Mouse (Mus musculus) leukemia stem cell, adult 10-12 weeks (primary cell): ENCODE results near the gene Olfr1189. TPM values are rescaled to one million over a fixed set of nuclear protein-coding genes. Genes with fewer than 3 reads are reported as not detected.

ENCODE experiments used
- polyA plus RNA-seq: library from polyadenylated mRNA; stranded (reverse); fragments of >175 nt; gene quantifications from 2 replicates; pipeline ENCODE4 v1.2.3, GENCODE M21; 2012; ENCODE audit warnings: low replicate concordance

Gene Olfr1189
- not detected in 2 replicates for polyA plus RNA-seq

GRCm38 (mm10) chr2:88586154-88586553 lies at the start of gene Olfr1189:
TSS of gene Olfr1189 (plus strand) at chr2:88586454.

DNA sequence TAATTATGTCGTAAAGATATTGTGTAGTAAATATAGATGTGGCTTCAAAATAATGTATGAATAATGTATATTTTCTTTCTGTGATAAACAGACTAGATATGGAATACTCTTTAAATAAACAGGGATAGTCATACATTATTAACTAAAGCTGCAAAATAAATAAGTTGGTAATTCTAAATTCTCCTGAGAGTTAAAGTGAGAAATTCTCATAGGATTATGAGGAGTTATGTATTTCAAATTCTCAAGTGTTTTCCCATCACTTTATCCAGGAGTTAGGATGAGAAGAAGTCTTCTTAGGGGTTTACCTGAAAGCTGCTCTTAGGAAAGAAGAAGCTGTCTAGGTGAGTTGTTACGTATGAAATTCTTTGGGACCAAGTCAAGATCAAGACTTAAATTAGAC lies 29.6 kb upstream of the Olfr1189 start, which contains the start of gene Olfr1188:
TSS of gene Olfr1188 (plus strand) at position 301 of the 400 bp plus-strand sequence.

GRCm38 (mm10) chr2:88640242-88640641 lies 54.0 kb downstream of the Olfr1189 start, which contains the start of gene Olfr1191-ps1:
TSS of gene Olfr1191-ps1 (plus strand) at chr2:88640542.

Other genes starting within 250 kb of the Olfr1189 start
- gene Olfr1176, start 249.7 kb upstream of the Olfr1189 start, polyA plus RNA-seq: not detected in 2 replicates
- gene Olfr1177-ps, start 240.0 kb upstream of the Olfr1189 start, polyA plus RNA-seq: not detected in 2 replicates
- gene Olfr1178, start 199.4 kb upstream of the Olfr1189 start, polyA plus RNA-seq: not detected in 2 replicates
- not detected in 2 replicates for gene Olfr1179, start 180.0 kb upstream of the Olfr1189 start, polyA plus RNA-seq
- not detected in 2 replicates for gene Olfr1180, start 167.3 kb upstream of the Olfr1189 start, polyA plus RNA-seq
- not detected in 2 replicates for gene Olfr1181, start 160.3 kb upstream of the Olfr1189 start, polyA plus RNA-seq
- not detected in 2 replicates for gene Gm13757, start 137.3 kb upstream of the Olfr1189 start, polyA plus RNA-seq
- not detected in 2 replicates for gene Olfr1183, start 131.6 kb upstream of the Olfr1189 start, polyA plus RNA-seq
- gene Olfr1184, start 102.9 kb upstream of the Olfr1189 start, polyA plus RNA-seq: not detected in 2 replicates
- gene Olfr1185-ps1, start 93.1 kb upstream of the Olfr1189 start, polyA plus RNA-seq: not detected in 2 replicates
- gene Olfr1186, start 67.9 kb upstream of the Olfr1189 start, polyA plus RNA-seq: not detected in 2 replicates
- gene Olfr1188, start 29.5 kb upstream of the Olfr1189 start, polyA plus RNA-seq: not detected in 2 replicates
- not detected in 2 replicates for gene Olfr1191-ps1, start 54.1 kb downstream of the Olfr1189 start, polyA plus RNA-seq
- gene Olfr1192-ps1, start 62.1 kb downstream of the Olfr1189 start, polyA plus RNA-seq: 0.02 TPM in 1 of 2 replicates, not detected in the other
- gene Olfr1193, start 89.2 kb downstream of the Olfr1189 start, polyA plus RNA-seq: not detected in 2 replicates
- gene Olfr1195, start 102.7 kb downstream of the Olfr1189 start, polyA plus RNA-seq: not detected in 2 replicates
- gene Olfr1196, start 118.1 kb downstream of the Olfr1189 start, polyA plus RNA-seq: not detected in 2 replicates
- not detected in 2 replicates for gene Olfr1197, start 145.9 kb downstream of the Olfr1189 start, polyA plus RNA-seq
- gene Olfr1198, start 164.9 kb downstream of the Olfr1189 start, polyA plus RNA-seq: not detected in 2 replicates
- not detected in 2 replicates for gene Olfr1199, start 174.0 kb downstream of the Olfr1189 start, polyA plus RNA-seq
- gene Olfr1200, start 184.0 kb downstream of the Olfr1189 start, polyA plus RNA-seq: not detected in 2 replicates
- not detected in 2 replicates for gene Olfr1201, start 206.6 kb downstream of the Olfr1189 start, polyA plus RNA-seq
- not detected in 2 replicates for gene Olfr1202, start 228.0 kb downstream of the Olfr1189 start, polyA plus RNA-seq
- gene Olfr1205, start 243.3 kb downstream of the Olfr1189 start, polyA plus RNA-seq: not detected in 2 replicates